Mouse (Mus musculus) kidney, postnatal 0 days (tissue): ENCODE results near the gene Nup214. TPM values are rescaled to one million over a fixed set of nuclear protein-coding genes. Genes with fewer than 3 reads are reported as not detected.

Experiments
- ATAC-seq: fragments of 200-750 bp; cut with Nextera tagmentation; replicated peaks from 2 replicates; pipeline ENCODE4 v1.8.0; 2017; ENCODE audit warnings: low read depth, moderate number of reproducible peaks, moderate TSS enrichment, moderate library complexity; ENCODE audit not compliant: low FRiP score
- DNase-seq: peaks from one replicate; pipeline ENCODE4 v3.0.0-alpha.2; 2016; ENCODE audit warnings: low spot score
- H3K27ac ChIP-seq: fragments of 300-500 bp; sonication (generic); 2 replicates; pipeline ENCODE4 v1.5.1; 2014; ENCODE audit warnings: mild to moderate bottlenecking
- H3K27me3 ChIP-seq: fragments of 300-500 bp; sonication (generic); 2 replicates; pipeline ENCODE4 v1.6.1; 2014; ENCODE audit warnings: low read length, mixed read lengths; ENCODE audit not compliant: insufficient read depth
- H3K36me3 ChIP-seq: fragments of 300-500 bp; sonication (generic); 2 replicates; pipeline ENCODE4 v1.6.1; 2014; ENCODE audit warnings: low read length, mixed read lengths; ENCODE audit not compliant: insufficient read depth
- H3K4me1 ChIP-seq: fragments of 300-500 bp; sonication (generic); replicated peaks from 2 replicates; pipeline ENCODE4 v1.6.1; 2014; ENCODE audit warnings: antibody characterized with exemption, low read length, mixed read lengths; ENCODE audit not compliant: insufficient read depth
- H3K4me2 ChIP-seq: fragments of 300-500 bp; sonication (generic); 2 replicates; pipeline ENCODE4 v1.6.1; 2014; ENCODE audit warnings: mild to moderate bottlenecking, low read length, moderate library complexity, mixed read lengths
- H3K4me3 ChIP-seq: fragments of 300-500 bp; sonication (generic); replicated peaks from 2 replicates; pipeline ENCODE4 v1.5.1; 2014; ENCODE audit warnings: low read depth, low read length
- H3K9ac ChIP-seq: fragments of 300-500 bp; sonication (generic); 2 replicates; pipeline ENCODE4 v1.6.1; 2014; ENCODE audit warnings: low read depth, low read length
- H3K9me3 ChIP-seq: fragments of 300-500 bp; sonication (generic); replicated peaks from 2 replicates; pipeline ENCODE4 v1.6.1; 2016; ENCODE audit warnings: low read length, inconsistent platforms, mixed read lengths
- CTCF ChIP-seq: IDR thresholded peaks from 2 replicates; pipeline ENCODE4 v1.5.1; 2016; ENCODE audit warnings: antibody characterized with exemption, low read depth, mild to moderate bottlenecking, moderate library complexity
- WGBS: fragments of 180-500 bp; shearing (Covaris S2); extraction: QIAGEN DNeasy Blood & Tissue Kit; methylation state at CpG from one replicate; pipeline ENCODE4 v1.1.7; 2014; 5-methylcytosine and 5-hydroxymethylcytosine counted together
- polyA plus RNA-seq: library from polyadenylated mRNA; unstranded; fragments of >200 nt; fragmentation: Nextera tagmentation; extraction: Ambion mirVana; gene quantifications from 2 replicates; pipeline ENCODE4 v1.2.1, GENCODE M21; 2015

Nup214 gene
- polyA plus RNA-seq, 1 experiment from 2014 or later = 57.6 TPM

DNA sequence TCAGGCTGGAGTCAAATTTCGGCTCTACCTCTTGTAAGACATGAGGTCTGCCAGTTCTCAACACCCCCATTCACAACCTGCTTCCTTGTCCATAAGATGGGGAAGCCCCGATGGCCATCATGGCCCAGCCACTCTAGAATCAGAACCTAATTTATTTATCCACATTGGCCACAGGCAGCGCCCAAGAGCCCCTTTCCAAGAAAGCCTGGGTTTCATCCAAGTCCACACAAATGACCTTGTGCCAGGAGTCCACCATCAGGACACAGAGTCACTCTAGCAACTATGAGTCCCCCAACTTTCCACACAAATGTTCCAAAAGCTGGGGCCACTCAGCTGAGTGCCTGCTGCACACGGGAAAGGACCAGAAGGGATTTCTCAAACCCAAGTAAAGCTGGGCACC is 91.8 kb downstream of the Nup214 start:
- H3K9me3 ChIP-seq = no peaks in the 10 kb centered on the region
- H3K4me3 ChIP-seq = no peak overlapping the region
- no peaks in the 10 kb centered on the region for H3K36me3 ChIP-seq
- ATAC-seq (no peak), DNase-seq (no peak)
- H3K27me3 ChIP-seq = no peaks in the 10 kb centered on the region
- H3K9ac ChIP-seq = no peak overlapping the region
- peak; percentile 30; the same call in 1 of the 2 replicates for TF ChIP-seq CTCF
- H3K27ac ChIP-seq = no peak overlapping the region
- H3K4me2 ChIP-seq = no peak overlapping the region
- 86% methylated on average over 4 of the region's 4 CpGs for WGBS
- H3K4me1 ChIP-seq = no peaks in the 10 kb centered on the region

DNA sequence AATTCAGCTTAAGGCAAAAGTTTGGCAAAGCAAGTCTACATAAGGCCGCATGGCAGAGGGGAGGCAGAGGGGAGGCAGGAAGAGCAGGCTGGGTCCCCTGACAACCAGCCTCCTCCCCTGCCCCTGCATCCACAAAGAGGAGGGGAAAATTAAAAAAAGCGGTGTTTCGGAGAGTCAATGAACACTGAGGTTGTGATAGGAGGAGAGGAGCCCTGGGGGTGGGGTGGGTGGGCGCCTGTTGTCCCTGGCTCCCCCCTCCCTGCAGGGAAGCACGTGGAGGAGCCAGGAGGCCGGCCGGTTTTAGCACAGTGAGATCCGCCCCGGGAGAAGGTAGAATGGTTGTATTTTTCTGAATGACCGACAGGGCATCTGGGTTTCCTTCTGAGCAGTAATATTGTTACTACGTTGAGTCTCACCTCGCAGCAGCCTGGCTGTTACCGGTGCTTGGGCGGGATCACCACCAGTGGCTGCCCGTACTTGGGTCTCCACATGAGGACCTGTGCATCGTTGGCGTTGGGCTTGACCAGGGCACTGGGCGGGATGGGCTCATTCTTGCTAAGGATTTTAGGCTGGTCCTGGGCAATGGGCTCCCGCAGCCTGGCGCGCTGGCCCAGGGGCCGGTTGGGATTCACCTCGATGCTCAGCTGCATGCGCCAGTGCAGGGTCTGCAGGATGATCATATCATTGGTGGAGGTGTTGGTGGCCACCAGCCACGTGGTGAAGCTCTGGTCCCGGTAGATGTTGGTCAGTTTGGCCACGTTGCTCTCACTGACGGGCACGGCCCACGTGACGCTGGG is 94.8 kb downstream of the Nup214 start:
- no peaks in the 10 kb centered on the region for H3K9me3 ChIP-seq
- H3K27ac ChIP-seq = no peak overlapping the region
- 55% methylated on average over 31 of the region's 31 CpGs for WGBS
- DNase-seq = peak; percentile 49
- no peaks in the 10 kb centered on the region for H3K27me3 ChIP-seq
- peak; percentile 22; the same call in 1 of the 2 replicates for TF ChIP-seq CTCF
- ATAC-seq = no peak
- H3K9ac ChIP-seq = no peak overlapping the region
- no peak overlapping the region for H3K4me2 ChIP-seq
- H3K4me3 ChIP-seq = no peak overlapping the region
- H3K36me3 ChIP-seq = no peaks in the 10 kb centered on the region
- no peaks in the 10 kb centered on the region for H3K4me1 ChIP-seq

DNA sequence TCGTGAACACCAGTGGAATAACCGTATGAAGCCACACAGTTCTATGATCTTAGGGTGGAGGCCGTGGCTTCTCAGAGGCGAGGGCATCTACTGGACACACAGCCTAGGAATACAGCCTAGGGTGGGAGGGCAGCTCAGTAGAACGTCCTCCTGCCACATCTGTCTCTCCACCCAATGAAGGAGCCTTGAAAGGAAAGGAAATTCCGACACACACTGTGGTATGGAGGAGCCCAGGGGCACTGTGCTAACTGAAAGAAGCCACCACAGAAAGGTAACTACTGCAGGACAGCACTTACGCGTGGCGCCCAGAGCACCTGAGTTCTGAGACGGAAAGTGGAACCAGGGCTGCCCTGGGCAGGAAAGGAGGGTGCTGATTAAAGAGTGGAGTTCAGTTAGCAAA is 96.5 kb downstream of the Nup214 start:
- Histone ChIP-seq H3K4me3 (no peak overlapping the region), H3K27ac (no peak overlapping the region), H3K9ac (no peak overlapping the region), H3K4me2 (no peak overlapping the region), H3K27me3 (no peaks in the 10 kb centered on the region), H3K9me3 (no peaks in the 10 kb centered on the region), H3K4me1 (no peaks in the 10 kb centered on the region), H3K36me3 (no peaks in the 10 kb centered on the region)
- TF ChIP-seq CTCF = no peak
- DNase-seq (no peak), ATAC-seq (no peak)
- WGBS = 94% methylated on average over 10 of the region's 10 CpGs

DNA sequence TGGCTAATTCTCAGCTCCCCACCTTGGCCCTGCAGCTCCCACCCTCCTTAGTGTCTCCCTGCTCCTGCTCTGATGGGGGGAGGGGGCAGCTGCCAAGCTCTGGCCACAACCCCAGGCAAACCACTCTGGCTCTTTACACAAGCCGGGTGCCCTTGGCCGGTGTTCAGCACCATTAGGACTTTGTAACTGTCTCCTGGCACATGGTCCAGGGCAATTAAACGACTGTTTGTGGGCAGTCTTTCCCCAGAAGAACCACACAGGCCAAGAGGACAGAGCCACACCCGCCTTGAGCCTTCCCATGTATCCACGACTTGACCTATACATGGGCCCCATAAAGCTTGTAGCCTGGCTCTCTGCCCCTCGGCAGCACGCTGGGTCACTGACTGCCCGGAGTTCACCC is 100.2 kb downstream of the Nup214 start:
- DNase-seq = no peak
- no peak for TF ChIP-seq CTCF
- H3K9me3 ChIP-seq = no peaks in the 10 kb centered on the region
- no peaks in the 10 kb centered on the region for H3K4me1 ChIP-seq
- no peaks in the 10 kb centered on the region for H3K36me3 ChIP-seq
- H3K4me2 ChIP-seq = no peak overlapping the region
- H3K9ac ChIP-seq = no peak overlapping the region
- no peak overlapping the region for H3K27ac ChIP-seq
- WGBS = 57% methylated on average over 8 of the region's 8 CpGs
- no peak for ATAC-seq
- no peak overlapping the region for H3K4me3 ChIP-seq
- no peaks in the 10 kb centered on the region for H3K27me3 ChIP-seq

DNA sequence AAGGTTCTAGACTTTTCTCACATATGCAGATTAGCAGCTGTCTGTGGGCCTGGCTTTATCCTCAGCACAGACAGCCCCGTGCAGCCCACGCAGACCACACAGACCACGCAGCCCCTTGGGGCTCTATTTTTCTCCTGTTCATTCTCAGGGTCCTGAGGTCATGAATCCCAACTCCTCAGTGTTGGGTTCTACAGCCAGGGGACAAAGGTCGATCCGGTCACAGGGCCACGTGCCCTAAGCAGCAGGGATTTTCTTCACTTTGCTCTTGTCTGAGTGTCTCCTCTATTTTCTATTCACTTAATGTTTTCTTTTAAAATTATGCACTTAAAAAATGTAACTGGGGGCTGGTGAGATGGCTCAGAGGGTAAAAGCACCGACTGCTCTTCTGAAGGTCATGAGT is 101.1 kb downstream of the Nup214 start:
- TF ChIP-seq CTCF = no peak
- Histone ChIP-seq H3K27ac (no peak overlapping the region), H3K9me3 (no peaks in the 10 kb centered on the region), H3K4me3 (no peak overlapping the region), H3K4me1 (no peaks in the 10 kb centered on the region), H3K4me2 (no peak overlapping the region), H3K9ac (no peak overlapping the region), H3K36me3 (no peaks in the 10 kb centered on the region), H3K27me3 (no peaks in the 10 kb centered on the region)
- WGBS = 70% methylated on average over 7 of the region's 7 CpGs
- ATAC-seq (no peak), DNase-seq (no peak)

DNA sequence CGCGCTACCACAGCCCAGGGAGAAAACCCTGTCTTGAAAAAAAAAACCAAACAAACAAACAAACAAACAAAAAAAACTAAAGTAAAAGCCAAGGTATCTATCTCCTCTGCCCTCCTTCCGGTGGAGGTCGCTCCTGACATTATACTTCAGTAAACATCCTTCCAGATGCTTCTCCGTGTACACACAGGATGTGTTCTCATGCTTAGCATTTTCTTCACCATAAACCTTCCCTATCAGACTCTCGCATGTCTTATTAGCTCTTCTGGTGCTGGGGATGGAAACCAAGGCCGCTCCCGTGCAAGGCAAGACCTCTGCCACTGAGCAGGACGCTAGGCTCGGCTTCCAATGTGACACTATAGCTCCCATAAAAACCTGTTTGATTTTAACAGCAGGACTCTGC is 103.5 kb downstream of the Nup214 start:
- H3K9ac ChIP-seq = no peak overlapping the region

More for the DNA sequence above, 103.5 kb downstream of the Nup214 start:
- no peak overlapping the region for H3K4me3 ChIP-seq
- no peaks in the 10 kb centered on the region for H3K9me3 ChIP-seq
- DNase-seq = no peak
- no peak for TF ChIP-seq CTCF
- ATAC-seq = no peak
- WGBS = 74% methylated on average over 10 of the region's 10 CpGs
- no peaks in the 10 kb centered on the region for H3K4me1 ChIP-seq
- no peaks in the 10 kb centered on the region for H3K36me3 ChIP-seq
- H3K27ac ChIP-seq = peak overlapping the region; percentile 19; the same call in 1 of the 2 replicates
- no peak overlapping the region for H3K4me2 ChIP-seq
- H3K27me3 ChIP-seq = 0 out of 2 replicates have a peak, but pooled peaks cover 7% of the 10 kb centered on the region
